Mouse (Mus musculus) forebrain, embryonic 16.5 days (tissue): ENCODE data around the gene Stard13. TPM values are rescaled to one million over a fixed set of nuclear protein-coding genes. Genes with fewer than 3 reads are reported as not detected.

Source experiments
- ATAC-seq: fragments of 200-750 bp; cut with Nextera tagmentation; 2 replicates; pipeline ENCODE4 v1.8.0; 2017; ENCODE audit warnings: mild to moderate bottlenecking, moderate library complexity
- H3K27ac ChIP-seq: fragments of 300-500 bp; sonication (generic); 2 replicates; pipeline ENCODE4 v1.5.1; 2014; ENCODE audit warnings: low read length, control low read depth
- H3K27me3 ChIP-seq: fragments of 300-500 bp; sonication (generic); replicated peaks from 2 replicates; pipeline ENCODE4 v1.6.1; 2014; ENCODE audit warnings: low read length; ENCODE audit not compliant: control insufficient read depth, insufficient read depth
- H3K36me3 ChIP-seq: fragments of 300-500 bp; sonication (generic); 2 replicates; pipeline ENCODE4 v1.6.1; 2014; ENCODE audit not compliant: control insufficient read depth, insufficient read depth
- H3K4me1 ChIP-seq: fragments of 300-500 bp; sonication (generic); replicated peaks from 2 replicates; pipeline ENCODE4 v1.6.1; 2014; ENCODE audit warnings: low read length; ENCODE audit not compliant: control insufficient read depth, insufficient read depth
- H3K4me2 ChIP-seq: fragments of 300-500 bp; sonication (generic); 2 replicates; pipeline ENCODE4 v1.6.1; 2014; ENCODE audit warnings: mild to moderate bottlenecking, low read length, control low read depth
- H3K4me3 ChIP-seq: fragments of 300-500 bp; sonication (generic); replicated peaks from 2 replicates; pipeline ENCODE4 v1.5.1; 2014; ENCODE audit warnings: mild to moderate bottlenecking, low read length, control low read depth
- H3K9ac ChIP-seq: fragments of 300-500 bp; sonication (generic); replicated peaks from 2 replicates; pipeline ENCODE4 v1.6.1; 2014; ENCODE audit warnings: low read depth, low read length, control low read depth
- H3K9me3 ChIP-seq: fragments of 300-500 bp; sonication (generic); 2 replicates; pipeline ENCODE4 v1.6.1; 2016; ENCODE audit warnings: low read length; ENCODE audit not compliant: control insufficient read depth
- WGBS: fragments of 180-500 bp; shearing (Covaris S2); extraction: QIAGEN DNeasy Blood & Tissue Kit; methylation state at CpG from one replicate; pipeline ENCODE4 v1.1.7; 2014; 5-methylcytosine and 5-hydroxymethylcytosine counted together
- polyA plus RNA-seq: library from polyadenylated mRNA; unstranded; fragments of >200 nt; fragmentation: Nextera tagmentation; extraction: Ambion mirVana; gene quantifications from 2 replicates; pipeline ENCODE4 v1.2.1, GENCODE M21; 2015

The Stard13 gene
- polyA plus RNA-seq, 1 experiment from 2014 or later, result 3.5 TPM

GRCm38 (mm10) chr5:150996586-150996985, 237.1 kb downstream of the Stard13 start:
- H3K36me3 ChIP-seq, result no peaks in the 10 kb centered on the region
- no peaks in the 10 kb centered on the region for H3K4me1 ChIP-seq
- no peak overlapping the region for H3K27ac ChIP-seq
- no peaks in the 10 kb centered on the region for H3K9me3 ChIP-seq
- no peaks in the 10 kb centered on the region for H3K27me3 ChIP-seq
- WGBS, result 84% methylated on average over 2 of the region's 2 CpGs
- H3K4me3 ChIP-seq, result no peak overlapping the region
- no peak overlapping the region for H3K4me2 ChIP-seq
- no peak overlapping the region for H3K9ac ChIP-seq
- no peak for ATAC-seq

GRCm38 (mm10) chr5:150994096-150994495, 239.5 kb downstream of the Stard13 start:
- no peak overlapping the region for H3K27ac ChIP-seq
- no peak overlapping the region for H3K4me2 ChIP-seq
- no peak for ATAC-seq
- H3K9ac ChIP-seq, result no peak overlapping the region
- H3K27me3 ChIP-seq, result no peaks in the 10 kb centered on the region
- WGBS, result 94% methylated on average over 7 of the region's 7 CpGs
- H3K36me3 ChIP-seq, result no peaks in the 10 kb centered on the region
- no peaks in the 10 kb centered on the region for H3K9me3 ChIP-seq
- no peak overlapping the region for H3K4me3 ChIP-seq
- H3K4me1 ChIP-seq, result no peaks in the 10 kb centered on the region

Other genes starting within 250 kb of the Stard13 start
- not detected in 2 replicates for gene Gm42906, start 194.3 kb upstream of the Stard13 start, polyA plus RNA-seq